Mouse (Mus musculus): ENCODE results near the gene Sh3d19. TPM values are rescaled to one million over a fixed set of nuclear protein-coding genes. Genes with fewer than 3 reads are reported as not detected.

The Sh3d19 gene
- total and polyA plus RNA-seq, 3 experiments: 0.16 to 0.76 (median 0.33) TPM

DNA sequence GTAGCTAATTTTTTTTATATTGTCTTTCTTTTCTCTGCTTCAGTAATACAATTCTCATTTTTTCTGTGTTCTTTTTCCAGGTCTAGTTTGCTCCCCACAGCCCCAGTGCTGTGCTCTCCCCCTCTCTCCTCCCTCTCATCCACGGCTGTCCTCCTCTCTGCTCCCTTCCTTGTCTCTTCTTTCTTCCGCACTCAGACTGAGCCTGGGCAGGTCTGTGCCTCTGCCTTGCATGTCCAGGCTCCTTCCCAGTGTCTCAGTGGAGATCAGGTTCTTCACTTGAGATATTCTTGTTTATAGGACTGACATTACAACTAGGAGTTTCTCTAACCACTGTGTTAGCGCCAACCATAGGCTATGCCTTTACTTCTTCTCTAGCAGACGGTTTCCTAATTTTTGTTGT is 23.7 kb downstream of the Sh3d19 start:
- no peaks in the 10 kb centered on the region for H3K27me3 ChIP-seq (replicated peaks)
- TF ChIP-seq NELFE (IDR thresholded peaks at IDR 0.05; ENCODE audit: low read depth, low read length) (no peak), POLR2A (IDR thresholded peaks at IDR 0.05; ENCODE audit: low read depth, low read length) (no peak), SIN3A (IDR thresholded peaks at IDR 0.05; ENCODE audit: low read length) (no peak), TBP (conservative IDR thresholded peaks at IDR 0.05; ENCODE audit: low read depth, low read length) (no peak), RAD21 (IDR thresholded peaks at IDR 0.05; ENCODE audit: low read depth, low read length) (no peak), UBTF (IDR thresholded peaks at IDR 0.05; ENCODE audit: low read depth, low read length) (no peak), CHD1 (IDR thresholded peaks at IDR 0.05; ENCODE audit: low read depth, low read length) (no peak), CTCF (conservative IDR thresholded peaks at IDR 0.05 in 1 of 2, IDR thresholded peaks at IDR 0.05 in 1 of 2; ENCODE audit: low read depth in 2 of 2, low read length in 2 of 2) (no peak)
- in situ Hi-C loops (cut with MboI; ENCODE audit: low pct_ligation_motif_present, low pct_unique_long_range_greater_than_20kb, low sequenced_read_pairs): no loop called here
- H3K4me2 ChIP-seq (ENCODE audit: insufficient read depth, low read depth, poor library complexity, severe bottlenecking): no peak overlapping the region
- peaks cover 4 to 14% of the 10 kb centered on the region in 2 experiments for H3K4me1 ChIP-seq (ENCODE audit: control insufficient read depth in 1 of 2, insufficient read depth in 2 of 2)
- DNase-seq (ENCODE audit: extremely low read depth): no peak
- dilution Hi-C loops (cut with MboI; ENCODE audit: extremely low pct_ligation_motif_present, extremely low pct_unique_long_range_greater_than_20kb, low sequenced_read_pairs): no loop called here
- no peaks in the 10 kb centered on the region for H3K36me3 ChIP-seq (replicated peaks in 1 of 2; ENCODE audit: control insufficient read depth in 1 of 2, insufficient read depth in 1 of 2, low read length in 1 of 2)
- no peak overlapping the region for H3K27ac ChIP-seq (ENCODE audit: insufficient read depth, low read depth)
- H3K79me2 ChIP-seq (replicated peaks; ENCODE audit: control insufficient read depth, extremely low read depth, insufficient read depth, poor library complexity, severe bottlenecking): no peaks in the 10 kb centered on the region
- H3K4me3 ChIP-seq (replicated peaks in 1 of 3; ENCODE audit: low read depth in 2 of 3, low read length in 2 of 3, poor library complexity in 1 of 3): no peak overlapping the region
- no peaks in the 10 kb centered on the region for H3K9me3 ChIP-seq (replicated peaks; ENCODE audit: low read length)
- H3K9ac ChIP-seq (ENCODE audit: insufficient read depth, low read depth): no peak overlapping the region

DNA sequence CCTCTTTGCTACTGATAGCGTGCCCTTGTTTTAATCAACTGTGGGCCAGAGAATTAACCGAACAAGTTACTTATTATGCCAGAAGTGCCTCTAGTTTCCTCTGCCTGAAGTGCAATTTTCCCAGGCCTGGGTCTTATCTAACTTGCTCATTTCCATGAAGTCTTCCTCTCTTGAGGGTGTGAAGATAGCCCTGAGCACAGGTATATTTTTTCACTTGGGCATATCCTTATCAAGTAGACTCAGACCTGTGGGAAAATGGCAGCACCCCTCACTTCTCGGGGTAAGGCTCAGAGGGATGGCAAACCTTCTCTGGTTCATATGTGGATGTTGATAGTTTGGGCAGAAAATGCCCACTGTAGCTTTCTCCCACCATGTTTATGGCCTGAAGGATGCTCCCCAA is 30.4 kb downstream of the Sh3d19 start:
- no peak overlapping the region for H3K4me2 ChIP-seq (ENCODE audit: insufficient read depth, low read depth, poor library complexity, severe bottlenecking)
- in situ Hi-C loops (cut with MboI; ENCODE audit: low pct_ligation_motif_present, low pct_unique_long_range_greater_than_20kb, low sequenced_read_pairs) (no loop called here), dilution Hi-C loops (cut with MboI; ENCODE audit: extremely low pct_ligation_motif_present, extremely low pct_unique_long_range_greater_than_20kb, low sequenced_read_pairs) (no loop called here)
- H3K9ac ChIP-seq (ENCODE audit: insufficient read depth, low read depth): no peak overlapping the region
- no peaks in the 10 kb centered on the region for H3K9me3 ChIP-seq (replicated peaks; ENCODE audit: low read length)
- H3K36me3 ChIP-seq (replicated peaks in 1 of 2; ENCODE audit: control insufficient read depth in 1 of 2, insufficient read depth in 1 of 2, low read length in 1 of 2): no peaks in the 10 kb centered on the region
- no peak for DNase-seq (ENCODE audit: extremely low read depth)
- H3K27ac ChIP-seq (ENCODE audit: insufficient read depth, low read depth): no peak overlapping the region
- H3K79me2 ChIP-seq (replicated peaks; ENCODE audit: control insufficient read depth, extremely low read depth, insufficient read depth, poor library complexity, severe bottlenecking): no peaks in the 10 kb centered on the region
- TF ChIP-seq POLR2AphosphoS2 (IDR thresholded peaks at IDR 0.05; ENCODE audit: low read depth, low read length): no peak
- no peak for TF ChIP-seq ZC3H11A (IDR thresholded peaks at IDR 0.05; ENCODE audit: low read depth, low read length)
- no peak for TF ChIP-seq SMC3 (IDR thresholded peaks at IDR 0.05; ENCODE audit: low read depth, low read length)
- no peak for TF ChIP-seq IRF4 (IDR thresholded peaks at IDR 0.05; ENCODE audit: low read depth, low read length)
- TF ChIP-seq CHD1 (IDR thresholded peaks at IDR 0.05; ENCODE audit: low read depth, low read length): no peak
- TF ChIP-seq CHD2 (IDR thresholded peaks at IDR 0.05; ENCODE audit: low read length): no peak
- TF ChIP-seq JUN (IDR thresholded peaks at IDR 0.05; ENCODE audit: insufficient read depth, low read depth, low read length): no peak
- no peak for TF ChIP-seq NRF1 (IDR thresholded peaks at IDR 0.05; ENCODE audit: low read depth, low read length)
- TF ChIP-seq ELF1 (IDR thresholded peaks at IDR 0.05; ENCODE audit: low read depth, low read length): no peak
- TF ChIP-seq RCOR1 (conservative IDR thresholded peaks at IDR 0.05; ENCODE audit: low read depth, low read length): no peak
- no peaks in the 10 kb centered on the region for H3K27me3 ChIP-seq (replicated peaks)
- H3K4me3 ChIP-seq (replicated peaks in 1 of 3; ENCODE audit: low read depth in 2 of 3, low read length in 2 of 3, poor library complexity in 1 of 3): no peak overlapping the region
- H3K4me1 ChIP-seq (ENCODE audit: control insufficient read depth in 1 of 2, insufficient read depth in 2 of 2): no peaks in the 10 kb centered on the region
